Mouse (Mus musculus): ENCODE data around the gene Ryr2. TPM values are rescaled to one million over a fixed set of nuclear protein-coding genes. Genes with fewer than 3 reads are reported as not detected.

The Ryr2 gene
- polyA plus RNA-seq, 1 experiment from 2014 or later: 1.2 TPM

- Histone ChIP-seq H3K9me3 (no peaks in the 10 kb centered on the region), H3K27me3 (no peaks in the 10 kb centered on the region), H3K27ac (no peak overlapping the region), H3K4me1 (no peaks in the 10 kb centered on the region), H3K36me3 (no peaks in the 10 kb centered on the region), H3K4me2 (replicated peaks) (no peak overlapping the region), H3K9ac (no peak overlapping the region), H3K4me3 (no peak overlapping the region)
- ATAC-seq (ENCODE audit: insufficient number of reproducible peaks, insufficient read depth, low FRiP score, low TSS enrichment): no peak
- 86% methylated on average over 5 of the region's 5 CpGs for WGBS
These were observed 316.2 kb downstream of the Ryr2 start for GRCm38 (mm10) chr13:11790536-11790935.

GRCm38 (mm10) chr13:11782411-11783155 lies 324.2 kb downstream of the Ryr2 start:
- H3K4me2 ChIP-seq (replicated peaks): no peak overlapping the region
- H3K9ac ChIP-seq: no peak overlapping the region
- H3K4me3 ChIP-seq: no peak overlapping the region
- no peak for ATAC-seq (ENCODE audit: insufficient number of reproducible peaks, insufficient read depth, low FRiP score, low TSS enrichment)
- WGBS: 78% methylated on average over 3 of the region's 3 CpGs
- H3K4me1 ChIP-seq: no peaks in the 10 kb centered on the region
- H3K36me3 ChIP-seq: no peaks in the 10 kb centered on the region
- H3K27me3 ChIP-seq: no peaks in the 10 kb centered on the region
- no peak overlapping the region for H3K27ac ChIP-seq
- no peaks in the 10 kb centered on the region for H3K9me3 ChIP-seq

- no peak overlapping the region for H3K4me3 ChIP-seq
- no peaks in the 10 kb centered on the region for H3K27me3 ChIP-seq
- H3K27ac ChIP-seq: no peak overlapping the region
- no peak overlapping the region for H3K9ac ChIP-seq
- H3K4me2 ChIP-seq (replicated peaks): no peak overlapping the region
- H3K9me3 ChIP-seq: no peaks in the 10 kb centered on the region
- ATAC-seq (ENCODE audit: insufficient number of reproducible peaks, insufficient read depth, low FRiP score, low TSS enrichment): no peak
- no peaks in the 10 kb centered on the region for H3K36me3 ChIP-seq
- H3K4me1 ChIP-seq: no peaks in the 10 kb centered on the region
- 33% methylated on average over 2 of the region's 2 CpGs for WGBS
These were observed 325.7 kb downstream of the Ryr2 start for GRCm38 (mm10) chr13:11781065-11781464.

GRCm38 (mm10) chr13:11777726-11778125 lies 329.0 kb downstream of the Ryr2 start:
- H3K9ac ChIP-seq: no peak overlapping the region
- H3K36me3 ChIP-seq: no peaks in the 10 kb centered on the region
- H3K27ac ChIP-seq: no peak overlapping the region
- H3K9me3 ChIP-seq: no peaks in the 10 kb centered on the region
- no peaks in the 10 kb centered on the region for H3K4me1 ChIP-seq
- WGBS: 87% methylated on average over 6 of the region's 6 CpGs
- no peaks in the 10 kb centered on the region for H3K27me3 ChIP-seq
- ATAC-seq (ENCODE audit: insufficient number of reproducible peaks, insufficient read depth, low FRiP score, low TSS enrichment): no peak
- no peak overlapping the region for H3K4me2 ChIP-seq (replicated peaks)
- H3K4me3 ChIP-seq: no peak overlapping the region

GRCm38 (mm10) chr13:11772173-11772572 lies 334.6 kb downstream of the Ryr2 start:
- no peak overlapping the region for H3K4me2 ChIP-seq (replicated peaks)
- no peak overlapping the region for H3K9ac ChIP-seq
- no peak overlapping the region for H3K27ac ChIP-seq
- ATAC-seq (ENCODE audit: insufficient number of reproducible peaks, insufficient read depth, low FRiP score, low TSS enrichment): no peak
- H3K9me3 ChIP-seq: no peaks in the 10 kb centered on the region
- H3K4me3 ChIP-seq: no peak overlapping the region
- H3K27me3 ChIP-seq: no peaks in the 10 kb centered on the region
- H3K4me1 ChIP-seq: no peaks in the 10 kb centered on the region
- no peaks in the 10 kb centered on the region for H3K36me3 ChIP-seq
- 93% methylated on average over 8 of the region's 8 CpGs for WGBS

- WGBS: 40% methylated on average over 1 of the region's 2 CpGs
These were observed 339.8 kb downstream of the Ryr2 start for GRCm38 (mm10) chr13:11766899-11767298.

GRCm38 (mm10) chr13:11763925-11764324 lies 342.8 kb downstream of the Ryr2 start:
- 76% methylated on average over 4 of the region's 4 CpGs for WGBS
- H3K4me3 ChIP-seq: no peak overlapping the region
- ATAC-seq (ENCODE audit: insufficient number of reproducible peaks, insufficient read depth, low FRiP score, low TSS enrichment): no peak
- H3K4me1 ChIP-seq: no peaks in the 10 kb centered on the region
- no peak overlapping the region for H3K27ac ChIP-seq
- no peaks in the 10 kb centered on the region for H3K27me3 ChIP-seq
- H3K9me3 ChIP-seq: no peaks in the 10 kb centered on the region
- H3K4me2 ChIP-seq (replicated peaks): no peak overlapping the region
- no peaks in the 10 kb centered on the region for H3K36me3 ChIP-seq
- H3K9ac ChIP-seq: no peak overlapping the region

More at GRCm38 (mm10) chr13:11766899-11767298, 339.8 kb downstream of the Ryr2 start:
- Histone ChIP-seq H3K9me3 (no peaks in the 10 kb centered on the region), H3K4me2 (replicated peaks) (no peak overlapping the region), H3K4me3 (no peak overlapping the region), H3K4me1 (no peaks in the 10 kb centered on the region), H3K9ac (no peak overlapping the region), H3K36me3 (no peaks in the 10 kb centered on the region), H3K27me3 (no peaks in the 10 kb centered on the region), H3K27ac (no peak overlapping the region)
- ATAC-seq (ENCODE audit: insufficient number of reproducible peaks, insufficient read depth, low FRiP score, low TSS enrichment): no peak

- Histone ChIP-seq H3K4me1 (no peaks in the 10 kb centered on the region), H3K27ac (no peak overlapping the region), H3K9ac (no peak overlapping the region), H3K4me2 (replicated peaks) (no peak overlapping the region), H3K4me3 (no peak overlapping the region), H3K36me3 (no peaks in the 10 kb centered on the region), H3K27me3 (no peaks in the 10 kb centered on the region), H3K9me3 (no peaks in the 10 kb centered on the region)
- no peak for ATAC-seq (ENCODE audit: insufficient number of reproducible peaks, insufficient read depth, low FRiP score, low TSS enrichment)
- 82% methylated on average over 3 of the region's 3 CpGs for WGBS
These were observed 343.6 kb downstream of the Ryr2 start for GRCm38 (mm10) chr13:11763104-11763503.

- WGBS: 60% methylated on average over 7 of the region's 7 CpGs
- Histone ChIP-seq H3K36me3 (no peaks in the 10 kb centered on the region), H3K27ac (no peak overlapping the region), H3K9ac (no peak overlapping the region), H3K4me3 (no peak overlapping the region), H3K27me3 (no peaks in the 10 kb centered on the region), H3K4me2 (replicated peaks) (no peak overlapping the region), H3K9me3 (no peaks in the 10 kb centered on the region), H3K4me1 (no peaks in the 10 kb centered on the region)
- ATAC-seq (ENCODE audit: insufficient number of reproducible peaks, insufficient read depth, low FRiP score, low TSS enrichment): no peak
These were observed 348.9 kb downstream of the Ryr2 start for GRCm38 (mm10) chr13:11757894-11758293.

- no peak for ATAC-seq (ENCODE audit: insufficient number of reproducible peaks, insufficient read depth, low FRiP score, low TSS enrichment)
- 89% methylated on average over 9 of the region's 9 CpGs for WGBS
These were observed 361.3 kb downstream of the Ryr2 start for GRCm38 (mm10) chr13:11745479-11745878.

GRCm38 (mm10) chr13:11738211-11738610 lies 368.5 kb downstream of the Ryr2 start:
- H3K4me3 ChIP-seq: no peak overlapping the region
- H3K27me3 ChIP-seq: no peaks in the 10 kb centered on the region
- no peak overlapping the region for H3K27ac ChIP-seq
- no peaks in the 10 kb centered on the region; the same call in 1 of the 2 replicates for H3K9me3 ChIP-seq
- WGBS: 90% methylated on average over 12 of the region's 12 CpGs
- no peak overlapping the region for H3K4me2 ChIP-seq (replicated peaks)
- ATAC-seq (ENCODE audit: insufficient number of reproducible peaks, insufficient read depth, low FRiP score, low TSS enrichment): no peak
- no peaks in the 10 kb centered on the region for H3K36me3 ChIP-seq
- H3K4me1 ChIP-seq: no peaks in the 10 kb centered on the region
- H3K9ac ChIP-seq: no peak overlapping the region

More at GRCm38 (mm10) chr13:11745479-11745878, 361.3 kb downstream of the Ryr2 start:
- no peak overlapping the region for H3K4me2 ChIP-seq (replicated peaks)
- H3K9ac ChIP-seq: no peak overlapping the region
- no peaks in the 10 kb centered on the region for H3K27me3 ChIP-seq
- no peak overlapping the region for H3K27ac ChIP-seq
- no peaks in the 10 kb centered on the region for H3K4me1 ChIP-seq
- H3K36me3 ChIP-seq: no peaks in the 10 kb centered on the region
- H3K4me3 ChIP-seq: no peak overlapping the region
- H3K9me3 ChIP-seq: no peaks in the 10 kb centered on the region

- WGBS: 95% methylated on average over 4 of the region's 4 CpGs
- no peaks in the 10 kb centered on the region for H3K9me3 ChIP-seq
- no peaks in the 10 kb centered on the region for H3K36me3 ChIP-seq
- H3K27ac ChIP-seq: no peak overlapping the region
- no peaks in the 10 kb centered on the region for H3K4me1 ChIP-seq
- no peak for ATAC-seq (ENCODE audit: insufficient number of reproducible peaks, insufficient read depth, low FRiP score, low TSS enrichment)
- H3K4me2 ChIP-seq (replicated peaks): no peak overlapping the region
- no peaks in the 10 kb centered on the region for H3K27me3 ChIP-seq
- no peak overlapping the region for H3K9ac ChIP-seq
- H3K4me3 ChIP-seq: no peak overlapping the region
These were observed 390.5 kb downstream of the Ryr2 start for GRCm38 (mm10) chr13:11716216-11716615.
